Mouse (Mus musculus): ENCODE data around the gene Hipk2. TPM values are rescaled to one million over a fixed set of nuclear protein-coding genes. Genes with fewer than 3 reads are reported as not detected.

The Hipk2 gene
- polyA plus RNA-seq, 1 experiment from 2014 or later = 36.6 TPM

- WGBS = 95% methylated on average over 1 of the region's 1 CpGs
- Histone ChIP-seq H3K27me3 (no peaks in the 10 kb centered on the region), H3K4me2 (no peak overlapping the region), H3K9me3 (no peaks in the 10 kb centered on the region), H3K4me3 (replicated peaks) (no peak overlapping the region), H3K4me1 (no peaks in the 10 kb centered on the region), H3K36me3 (replicated peaks) (peaks cover 46% of the 10 kb centered on the region), H3K9ac (no peak overlapping the region), H3K27ac (no peak overlapping the region)
- ATAC-seq (ENCODE audit: low FRiP score) = no peak
These were observed 154.6 kb downstream of the Hipk2 start for GRCm38 (mm10) chr6:38721361-38721760.

- Histone ChIP-seq H3K9me3 (no peaks in the 10 kb centered on the region), H3K4me2 (no peak overlapping the region), H3K27ac (no peak overlapping the region), H3K27me3 (no peaks in the 10 kb centered on the region), H3K36me3 (replicated peaks) (peaks cover 68% of the 10 kb centered on the region), H3K9ac (no peak overlapping the region), H3K4me3 (replicated peaks) (no peak overlapping the region), H3K4me1 (no peaks in the 10 kb centered on the region)
- 48% methylated on average over 6 of the region's 6 CpGs for WGBS
- no peak for ATAC-seq (ENCODE audit: low FRiP score)
These were observed 156.7 kb downstream of the Hipk2 start for GRCm38 (mm10) chr6:38719229-38719628.

GRCm38 (mm10) chr6:38718625-38719024 is 157.3 kb downstream of the Hipk2 start:
- H3K4me2 ChIP-seq = no peak overlapping the region
- no peak overlapping the region for H3K27ac ChIP-seq
- no peak overlapping the region for H3K9ac ChIP-seq
- no peak for ATAC-seq (ENCODE audit: low FRiP score)
- H3K4me3 ChIP-seq (replicated peaks) = no peak overlapping the region
- WGBS = 85% methylated on average over 7 of the region's 7 CpGs
- no peaks in the 10 kb centered on the region for H3K27me3 ChIP-seq
- no peaks in the 10 kb centered on the region for H3K4me1 ChIP-seq
- H3K36me3 ChIP-seq (replicated peaks) = peaks cover 74% of the 10 kb centered on the region
- no peaks in the 10 kb centered on the region for H3K9me3 ChIP-seq

GRCm38 (mm10) chr6:38715881-38716280 is 160.1 kb downstream of the Hipk2 start:
- 93% methylated on average over 16 of the region's 16 CpGs for WGBS

GRCm38 (mm10) chr6:38713957-38714898 is 161.7 kb downstream of the Hipk2 start:
- no peaks in the 10 kb centered on the region; the same call in 1 of the 2 replicates for H3K4me1 ChIP-seq
- H3K36me3 ChIP-seq (replicated peaks) = peaks cover 92% of the 10 kb centered on the region
- no peak for ATAC-seq (ENCODE audit: low FRiP score)
- WGBS = 91% methylated on average over 19 of the region's 19 CpGs
- H3K9me3 ChIP-seq = no peaks in the 10 kb centered on the region
- H3K27ac ChIP-seq = no peak overlapping the region
- no peak overlapping the region for H3K4me3 ChIP-seq (replicated peaks)
- H3K4me2 ChIP-seq = no peak overlapping the region
- no peak overlapping the region for H3K9ac ChIP-seq
- no peaks in the 10 kb centered on the region for H3K27me3 ChIP-seq

More at GRCm38 (mm10) chr6:38715881-38716280, 160.1 kb downstream of the Hipk2 start:
- Histone ChIP-seq H3K4me3 (replicated peaks) (no peak overlapping the region), H3K4me1 (no peaks in the 10 kb centered on the region), H3K27me3 (no peaks in the 10 kb centered on the region), H3K4me2 (no peak overlapping the region), H3K27ac (no peak overlapping the region), H3K9me3 (no peaks in the 10 kb centered on the region), H3K36me3 (replicated peaks) (peaks cover 88% of the 10 kb centered on the region), H3K9ac (no peak overlapping the region)
- ATAC-seq (ENCODE audit: low FRiP score) = no peak

- Histone ChIP-seq H3K27ac (no peak overlapping the region), H3K9ac (no peak overlapping the region), H3K4me1 (no peaks in the 10 kb centered on the region; the same call in 1 of the 2 replicates), H3K9me3 (no peaks in the 10 kb centered on the region), H3K27me3 (no peaks in the 10 kb centered on the region), H3K4me2 (no peak overlapping the region), H3K36me3 (replicated peaks) (peaks cover 88% of the 10 kb centered on the region), H3K4me3 (replicated peaks) (no peak overlapping the region)
- 94% methylated on average over 3 of the region's 3 CpGs for WGBS
- no peak for ATAC-seq (ENCODE audit: low FRiP score)
These were observed 165.5 kb downstream of the Hipk2 start for GRCm38 (mm10) chr6:38710449-38710848.

GRCm38 (mm10) chr6:38704264-38704984 is 171.5 kb downstream of the Hipk2 start:
- Histone ChIP-seq H3K27me3 (no peaks in the 10 kb centered on the region), H3K4me2 (no peak overlapping the region), H3K9ac (no peak overlapping the region), H3K4me1 (no peaks in the 10 kb centered on the region), H3K4me3 (replicated peaks) (no peak overlapping the region), H3K27ac (no peak overlapping the region), H3K9me3 (no peaks in the 10 kb centered on the region), H3K36me3 (replicated peaks) (peaks cover 79% of the 10 kb centered on the region)
- ATAC-seq (ENCODE audit: low FRiP score) = no peak
- WGBS = 89% methylated on average over 7 of the region's 7 CpGs

- no peak for ATAC-seq (ENCODE audit: low FRiP score)
- peaks cover 79% of the 10 kb centered on the region for H3K36me3 ChIP-seq (replicated peaks)
- WGBS = 96% methylated on average over 6 of the region's 6 CpGs
These were observed 172.4 kb downstream of the Hipk2 start for GRCm38 (mm10) chr6:38703526-38703925.

GRCm38 (mm10) chr6:38702810-38703399 is 173.1 kb downstream of the Hipk2 start:
- Histone ChIP-seq H3K9ac (no peak overlapping the region), H3K4me3 (replicated peaks) (no peak overlapping the region), H3K27me3 (no peaks in the 10 kb centered on the region), H3K9me3 (no peaks in the 10 kb centered on the region), H3K4me1 (no peaks in the 10 kb centered on the region), H3K4me2 (no peak overlapping the region), H3K36me3 (replicated peaks) (peaks cover 82% of the 10 kb centered on the region), H3K27ac (no peak overlapping the region)
- ATAC-seq (ENCODE audit: low FRiP score) = no peak
- WGBS = 69% methylated on average over 6 of the region's 6 CpGs

More at GRCm38 (mm10) chr6:38703526-38703925, 172.4 kb downstream of the Hipk2 start:
- Histone ChIP-seq H3K27ac (no peak overlapping the region), H3K9ac (no peak overlapping the region), H3K9me3 (no peaks in the 10 kb centered on the region), H3K4me2 (no peak overlapping the region), H3K27me3 (no peaks in the 10 kb centered on the region), H3K4me1 (no peaks in the 10 kb centered on the region), H3K4me3 (replicated peaks) (no peak overlapping the region)

GRCm38 (mm10) chr6:38701421-38701820 is 174.5 kb downstream of the Hipk2 start:
- peaks cover 78% of the 10 kb centered on the region for H3K36me3 ChIP-seq (replicated peaks)

GRCm38 (mm10) chr6:38698233-38698889 is 177.6 kb downstream of the Hipk2 start:
- no peaks in the 10 kb centered on the region for H3K4me1 ChIP-seq
- H3K9me3 ChIP-seq = no peaks in the 10 kb centered on the region
- H3K9ac ChIP-seq = no peak overlapping the region
- 98% methylated on average over 18 of the region's 18 CpGs for WGBS
- no peaks in the 10 kb centered on the region for H3K27me3 ChIP-seq
- H3K27ac ChIP-seq = no peak overlapping the region
- ATAC-seq (ENCODE audit: low FRiP score) = 0 out of 2 replicates have a peak, but pooled peaks have one; percentile 14
- H3K36me3 ChIP-seq (replicated peaks) = peaks cover 77% of the 10 kb centered on the region
- H3K4me3 ChIP-seq (replicated peaks) = no peak overlapping the region
- H3K4me2 ChIP-seq = no peak overlapping the region

More at GRCm38 (mm10) chr6:38701421-38701820, 174.5 kb downstream of the Hipk2 start:
- 69% methylated on average over 2 of the region's 2 CpGs for WGBS
- H3K4me3 ChIP-seq (replicated peaks) = no peak overlapping the region
- H3K27me3 ChIP-seq = no peaks in the 10 kb centered on the region
- H3K27ac ChIP-seq = no peak overlapping the region
- no peak overlapping the region for H3K4me2 ChIP-seq
- H3K4me1 ChIP-seq = no peaks in the 10 kb centered on the region
- no peak for ATAC-seq (ENCODE audit: low FRiP score)
- H3K9ac ChIP-seq = no peak overlapping the region
- H3K9me3 ChIP-seq = no peaks in the 10 kb centered on the region

GRCm38 (mm10) chr6:38696570-38696969 is 179.4 kb downstream of the Hipk2 start:
- 89% methylated on average over 9 of the region's 9 CpGs for WGBS
- H3K36me3 ChIP-seq (replicated peaks) = peaks cover 70% of the 10 kb centered on the region
- no peaks in the 10 kb centered on the region for H3K9me3 ChIP-seq
- no peak overlapping the region for H3K9ac ChIP-seq
- H3K4me3 ChIP-seq (replicated peaks) = no peak overlapping the region
- no peak overlapping the region for H3K4me2 ChIP-seq
- H3K27me3 ChIP-seq = no peaks in the 10 kb centered on the region
- no peaks in the 10 kb centered on the region for H3K4me1 ChIP-seq
- H3K27ac ChIP-seq = 0 out of 2 replicates have a peak overlapping the region, but pooled peaks have one; percentile 36
- ATAC-seq (ENCODE audit: low FRiP score) = no peak

Data from forebrain, embryonic 12.5 days (tissue).